ENCODE assay signal across 8 mouse cellular contexts in the genomic region with DNA sequence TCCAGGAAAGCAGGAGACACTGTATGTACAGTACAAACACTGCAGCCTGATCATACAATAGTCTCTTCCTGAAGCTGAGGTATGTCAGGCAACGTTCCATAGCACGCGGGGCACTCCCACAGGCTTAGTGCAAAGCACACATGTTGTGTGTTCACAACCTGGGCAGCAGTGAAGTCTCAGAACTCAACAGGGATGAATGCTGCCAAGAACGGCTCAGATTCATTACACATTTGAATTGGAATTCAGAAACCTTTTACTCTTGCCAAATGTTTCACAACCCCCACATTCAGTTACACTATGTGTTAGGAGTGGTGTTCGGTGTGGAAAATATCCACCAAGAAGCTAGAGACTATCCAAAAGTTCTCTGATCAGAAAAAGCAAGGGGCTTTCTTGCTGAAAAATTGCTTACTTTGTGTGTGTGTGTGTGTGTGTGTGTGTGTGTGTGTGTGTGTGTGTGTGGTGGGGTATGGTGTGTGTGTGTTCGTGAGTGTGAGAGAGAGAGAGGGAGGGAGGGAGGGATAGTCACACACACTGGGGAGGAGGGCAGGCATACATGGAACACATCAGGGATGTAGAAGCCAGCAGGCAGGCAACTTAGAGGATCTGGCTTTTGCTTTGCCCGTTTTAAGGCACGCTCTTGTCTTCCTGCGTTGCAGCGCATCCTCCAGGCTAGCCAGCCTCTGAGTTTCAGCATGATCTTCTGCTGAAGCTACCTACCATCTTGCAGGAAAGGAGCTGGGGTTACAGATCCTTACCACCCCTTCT. TPM values are rescaled to one million over a fixed set of nuclear protein-coding genes. Genes with fewer than 3 reads are reported as not detected.
DNase-seq lines count a peak whose midpoint lies in the region; ATAC-seq and TF ChIP-seq lines count a peak whose summit lies in the region.

No protein-coding gene starts in this region.

- TF ChIP-seq CTCF in liver, postnatal 0 days (IDR thresholded peaks at IDR 0.05; ENCODE audit: low read depth): no peak

- H3K36me3 ChIP-seq in liver, postnatal 0 days (replicated peaks; ENCODE audit: insufficient read depth, low read length): no peaks in the 10 kb centered on the region
- H3K36me3 ChIP-seq in liver, embryonic 11.5 days (ENCODE audit: control insufficient read depth, insufficient read depth, low read length): no peaks in the 10 kb centered on the region
- H3K36me3 ChIP-seq in intestine, embryonic 16.5 days (ENCODE audit: control insufficient read depth, insufficient read depth, low read length): no peaks in the 10 kb centered on the region

- H3K4me3 ChIP-seq in liver, postnatal 0 days (ENCODE audit: low read depth, low read length): no peak overlapping the region
- H3K4me3 ChIP-seq in liver, embryonic 11.5 days (ENCODE audit: low read depth, low read length): no peak overlapping the region
- H3K4me3 ChIP-seq in intestine, embryonic 16.5 days (ENCODE audit: low read length): no peak overlapping the region

- ATAC-seq in liver, postnatal 0 days: peak; percentile 38
- ATAC-seq in liver, embryonic 11.5 days (replicated peaks; ENCODE audit: low FRiP score): no peak
- ATAC-seq in intestine, embryonic 16.5 days: peak; percentile 33
- ATAC-seq in activated CD4-positive, CD25-positive, alpha-beta regulatory T cell, adult 4 months: no peak

- peak overlapping the region; percentile 55 for H3K27ac ChIP-seq in liver, postnatal 0 days (ENCODE audit: low read depth)
- no peak overlapping the region for H3K27ac ChIP-seq in liver, embryonic 11.5 days (ENCODE audit: low read depth, low read length)
- peak overlapping the region; percentile 45 for H3K27ac ChIP-seq in intestine, embryonic 16.5 days (ENCODE audit: low read length)

- TF ChIP-seq EP300 in liver, postnatal 0 days (IDR thresholded peaks at IDR 0.05; ENCODE audit: low read depth): no peak

- H3K9me3 ChIP-seq in liver, postnatal 0 days (ENCODE audit: low read length): no peaks in the 10 kb centered on the region
- no peaks in the 10 kb centered on the region for H3K9me3 ChIP-seq in liver, embryonic 11.5 days (ENCODE audit: control insufficient read depth, low read length)
- no peaks in the 10 kb centered on the region for H3K9me3 ChIP-seq in intestine, embryonic 16.5 days (ENCODE audit: control insufficient read depth, low read length)

- peaks cover 26% of the 10 kb centered on the region for H3K4me1 ChIP-seq in liver, postnatal 0 days (ENCODE audit: insufficient read depth)
- H3K4me1 ChIP-seq in liver, embryonic 11.5 days (replicated peaks; ENCODE audit: control insufficient read depth, insufficient read depth, low read length): peaks cover 12% of the 10 kb centered on the region
- peaks cover 9% of the 10 kb centered on the region for H3K4me1 ChIP-seq in intestine, embryonic 16.5 days (ENCODE audit: control insufficient read depth, insufficient read depth, low read length)

- 66% methylated on average over 10 of the region's 10 CpGs for WGBS in liver, postnatal 0 days (ENCODE audit: insufficient replicate concordance)
- 80% methylated on average over 9 of the region's 10 CpGs for WGBS in liver, embryonic 11.5 days
- 66% methylated on average over 9 of the region's 10 CpGs for WGBS in intestine, embryonic 16.5 days

- H3K27me3 ChIP-seq in liver, postnatal 0 days (ENCODE audit: insufficient read depth, low read length): no peaks in the 10 kb centered on the region
- H3K27me3 ChIP-seq in liver, embryonic 11.5 days (replicated peaks; ENCODE audit: control insufficient read depth, insufficient read depth, low read length): no peaks in the 10 kb centered on the region
- H3K27me3 ChIP-seq in intestine, embryonic 16.5 days (replicated peaks; ENCODE audit: control insufficient read depth, insufficient read depth, low read length): no peaks in the 10 kb centered on the region

- no peak overlapping the region for H3K4me2 ChIP-seq in liver, postnatal 0 days (ENCODE audit: low read depth, low read length)
- H3K4me2 ChIP-seq in liver, embryonic 11.5 days: no peak overlapping the region
- H3K4me2 ChIP-seq in intestine, embryonic 16.5 days (ENCODE audit: low read depth, low read length): no peak overlapping the region

- no peak overlapping the region for H3K9ac ChIP-seq in liver, postnatal 0 days (replicated peaks)
- H3K9ac ChIP-seq in liver, embryonic 11.5 days (ENCODE audit: low read depth, low read length): no peak overlapping the region
- no peak overlapping the region for H3K9ac ChIP-seq in intestine, embryonic 16.5 days (ENCODE audit: low read depth, low read length)

- DNase-seq in liver, postnatal 0 days: no peak
- DNase-seq in liver, embryonic 11.5 days (ENCODE audit: low spot score): no peak
- DNase-seq in fibroblast of lung, adult 2 months (ENCODE audit: low read depth): peak; percentile 77
- DNase-seq in right cerebral cortex, postnatal 10 days (ENCODE audit: low spot score in 2 of 2): peak; percentile 49 to 65
- DNase-seq in thymus, postnatal 4 days: no peak
- DNase-seq in MN1 (ENCODE audit: low spot score): no peak

RNA-seq across cellular contexts. Expression of a gene that starts 24.2 kb away (rescaled TPM):
- 10.7 and 11.6 TPM in 2 replicates for polyA plus RNA-seq in liver, postnatal 0 days (2015; fragmentation: Nextera tagmentation; extraction: Ambion mirVana)
- polyA plus RNA-seq in liver, embryonic 11.5 days (2014; fragmentation: Nextera tagmentation; extraction: Ambion mirVana): 19.2 and 20.8 TPM in 2 replicates
- 17.2 and 22.0 TPM in 2 replicates for polyA plus RNA-seq in intestine, embryonic 16.5 days (2015; fragmentation: Nextera tagmentation; extraction: Ambion mirVana)
- 1 to 10 TPM; 3.9 to 4.0 TPM for polyA plus RNA-seq in activated CD4-positive, CD25-positive, alpha-beta regulatory T cell, adult 4 months (2017; shearing (Covaris generic))

Comparison
In these comparisons a context has a peak if more than half of its experiments do, and no peak if none do; other contexts are left out.
1. ATAC-seq: peak in liver, postnatal 0 days (single experiment) and intestine, embryonic 16.5 days (single experiment); none in liver, embryonic 11.5 days (single experiment) and activated CD4-positive, CD25-positive, alpha-beta regulatory T cell, adult 4 months (single experiment).
2. DNase-seq: peak in fibroblast of lung, adult 2 months (single experiment) and right cerebral cortex, postnatal 10 days (2 of 2); none in liver, postnatal 0 days (single experiment), liver, embryonic 11.5 days (single experiment), thymus, postnatal 4 days (single experiment) and MN1 (single experiment).